Mouse (Mus musculus): ENCODE measurements at regions not wholly inside any gene's neighbourhood (a gene's known extent, or its start where the extent isn't known, plus 50 kb on each side); places are given as distances from the start of the nearest gene placed in this dataset.

DNA sequence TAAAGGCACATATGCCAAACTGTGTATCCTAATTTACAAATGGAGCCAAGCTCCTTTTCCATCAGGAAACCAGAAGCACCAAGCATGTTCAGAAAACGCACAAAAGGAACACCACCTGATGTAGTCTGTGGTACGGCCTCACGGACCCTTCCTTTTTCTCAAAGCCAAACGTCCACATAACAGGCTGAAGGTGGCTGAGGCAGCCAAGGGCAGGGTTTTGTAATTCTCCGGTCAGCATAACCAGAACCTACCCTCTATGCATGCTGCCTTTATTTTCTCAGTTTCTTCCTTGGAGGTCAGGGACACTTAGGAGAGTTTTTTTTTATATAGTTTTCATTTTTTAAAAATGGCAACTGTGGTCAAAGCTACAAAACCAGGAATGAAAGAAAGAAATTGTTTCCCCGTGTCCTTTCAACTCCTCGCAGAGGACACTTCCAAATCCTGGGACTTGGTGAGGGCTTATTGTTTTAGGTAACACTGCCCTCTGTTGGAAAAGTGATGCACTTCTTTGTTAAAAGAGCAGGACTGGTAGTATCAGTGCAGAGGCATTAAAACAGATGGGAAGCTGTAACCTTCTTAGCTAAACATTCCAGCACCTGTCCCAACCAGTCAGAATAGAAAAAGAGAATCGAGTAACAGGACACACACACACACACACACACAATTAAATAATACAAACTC is 549.1 kb upstream of the Gm10306 start:
- Histone ChIP-seq H3K36me3 (replicated peaks in 1 of 2; ENCODE audit: control insufficient read depth in 1 of 2, insufficient read depth in 1 of 2, low read length in 1 of 2) (no peaks in the 10 kb centered on the region), H3K27ac (ENCODE audit: insufficient read depth, low read depth) (no peak overlapping the region), H3K4me3 (replicated peaks in 1 of 3; ENCODE audit: low read depth in 2 of 3, low read length in 2 of 3, poor library complexity in 1 of 3) (no peak overlapping the region), H3K4me1 (ENCODE audit: control insufficient read depth in 1 of 2, insufficient read depth in 2 of 2) (no peaks in the 10 kb centered on the region), H3K9ac (ENCODE audit: insufficient read depth, low read depth) (no peak overlapping the region), H3K9me3 (replicated peaks; ENCODE audit: low read length) (no peaks in the 10 kb centered on the region), H3K79me2 (replicated peaks; ENCODE audit: control insufficient read depth, extremely low read depth, insufficient read depth, poor library complexity, severe bottlenecking) (no peaks in the 10 kb centered on the region), H3K27me3 (replicated peaks) (no peaks in the 10 kb centered on the region), H3K4me2 (ENCODE audit: insufficient read depth, low read depth, poor library complexity, severe bottlenecking) (no peak overlapping the region)
- DNase-seq (ENCODE audit: extremely low read depth), result peak; percentile 28
- dilution Hi-C loops (cut with MboI; ENCODE audit: extremely low pct_ligation_motif_present, extremely low pct_unique_long_range_greater_than_20kb, low sequenced_read_pairs), result no loop called here
- TF ChIP-seq PAX5 (IDR thresholded peaks at IDR 0.05; ENCODE audit: low read length) (no peak), MAX (IDR thresholded peaks at IDR 0.05; ENCODE audit: low read length) (no peak), SMC3 (IDR thresholded peaks at IDR 0.05; ENCODE audit: low read depth, low read length) (peak; percentile 42), RAD21 (IDR thresholded peaks at IDR 0.05; ENCODE audit: low read depth, low read length) (peak; percentile 70), NRF1 (IDR thresholded peaks at IDR 0.05; ENCODE audit: low read depth, low read length) (no peak), CTCF (conservative IDR thresholded peaks at IDR 0.05 in 1 of 2, IDR thresholded peaks at IDR 0.05 in 1 of 2; ENCODE audit: low read depth in 2 of 2, low read length in 2 of 2) (peak in 1 of 2 experiments; percentile 69; a peak in 3 of 4 replicates), MXI1 (IDR thresholded peaks at IDR 0.05; ENCODE audit: low read depth, low read length) (no peak), MAZ (IDR thresholded peaks at IDR 0.05; ENCODE audit: low read depth, low read length) (no peak), NELFE (IDR thresholded peaks at IDR 0.05; ENCODE audit: low read depth, low read length) (no peak), TCF12 (IDR thresholded peaks at IDR 0.05; ENCODE audit: low read depth, low read length) (no peak), JUND (conservative IDR thresholded peaks at IDR 0.05; ENCODE audit: low read depth, low read length) (no peak)
- in situ Hi-C loops (cut with MboI; ENCODE audit: low pct_ligation_motif_present, low pct_unique_long_range_greater_than_20kb, low sequenced_read_pairs), result no loop called here

DNA sequence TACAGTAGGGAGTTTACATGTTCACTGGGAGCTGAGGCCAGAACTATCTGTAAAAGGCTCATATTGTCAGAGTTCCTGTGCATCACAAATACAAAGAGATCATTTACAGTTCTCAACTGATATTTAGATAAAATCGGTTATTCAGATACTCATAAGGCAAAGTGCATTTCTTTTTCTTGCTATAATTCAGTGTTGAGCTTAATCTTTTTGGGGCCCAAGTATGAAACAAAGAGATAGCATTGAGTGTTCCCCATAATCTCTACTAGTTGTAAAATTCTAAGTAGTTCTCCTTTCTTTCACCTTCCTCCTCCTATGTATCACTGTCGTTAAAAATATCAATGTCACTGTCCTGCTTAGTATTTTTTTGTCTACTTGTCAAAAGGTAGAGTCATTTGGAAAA is 540.6 kb upstream of the Gm10306 start:
- TF ChIP-seq MAX (IDR thresholded peaks at IDR 0.05; ENCODE audit: low read length) (no peak), POLR2A (IDR thresholded peaks at IDR 0.05; ENCODE audit: low read depth, low read length) (no peak), BHLHE40 (IDR thresholded peaks at IDR 0.05; ENCODE audit: low read depth, low read length) (no peak), POLR2AphosphoS2 (IDR thresholded peaks at IDR 0.05; ENCODE audit: low read depth, low read length) (no peak), CHD1 (IDR thresholded peaks at IDR 0.05; ENCODE audit: low read depth, low read length) (no peak), GABPA (IDR thresholded peaks at IDR 0.05; ENCODE audit: insufficient replicate concordance, low read depth, low read length) (no peak), ETS1 (conservative IDR thresholded peaks at IDR 0.05; ENCODE audit: low read depth, low read length) (no peak), HCFC1 (IDR thresholded peaks at IDR 0.05; ENCODE audit: low read depth, low read length) (no peak), SMC3 (IDR thresholded peaks at IDR 0.05; ENCODE audit: low read depth, low read length) (no peak), TCF12 (IDR thresholded peaks at IDR 0.05; ENCODE audit: low read depth, low read length) (no peak)

More for the DNA sequence above, 540.6 kb upstream of the Gm10306 start:
- Histone ChIP-seq H3K9ac (ENCODE audit: insufficient read depth, low read depth) (no peak overlapping the region), H3K4me3 (replicated peaks in 1 of 3; ENCODE audit: low read depth in 2 of 3, low read length in 2 of 3, poor library complexity in 1 of 3) (no peak overlapping the region), H3K4me2 (ENCODE audit: insufficient read depth, low read depth, poor library complexity, severe bottlenecking) (no peak overlapping the region), H3K9me3 (replicated peaks; ENCODE audit: low read length) (no peaks in the 10 kb centered on the region), H3K36me3 (replicated peaks in 1 of 2; ENCODE audit: control insufficient read depth in 1 of 2, insufficient read depth in 1 of 2, low read length in 1 of 2) (no peaks in the 10 kb centered on the region), H3K27me3 (replicated peaks) (no peaks in the 10 kb centered on the region), H3K79me2 (replicated peaks; ENCODE audit: control insufficient read depth, extremely low read depth, insufficient read depth, poor library complexity, severe bottlenecking) (no peaks in the 10 kb centered on the region), H3K27ac (ENCODE audit: insufficient read depth, low read depth) (no peak overlapping the region), H3K4me1 (ENCODE audit: control insufficient read depth in 1 of 2, insufficient read depth in 2 of 2) (no peaks in the 10 kb centered on the region)
- in situ Hi-C loops (cut with MboI; ENCODE audit: low pct_ligation_motif_present, low pct_unique_long_range_greater_than_20kb, low sequenced_read_pairs), result no loop called here
- DNase-seq (ENCODE audit: extremely low read depth), result no peak
- dilution Hi-C loops (cut with MboI; ENCODE audit: extremely low pct_ligation_motif_present, extremely low pct_unique_long_range_greater_than_20kb, low sequenced_read_pairs), result no loop called here
